Comparison of ENCODE assay signal across 43 mouse cellular contexts in the genomic region with DNA sequence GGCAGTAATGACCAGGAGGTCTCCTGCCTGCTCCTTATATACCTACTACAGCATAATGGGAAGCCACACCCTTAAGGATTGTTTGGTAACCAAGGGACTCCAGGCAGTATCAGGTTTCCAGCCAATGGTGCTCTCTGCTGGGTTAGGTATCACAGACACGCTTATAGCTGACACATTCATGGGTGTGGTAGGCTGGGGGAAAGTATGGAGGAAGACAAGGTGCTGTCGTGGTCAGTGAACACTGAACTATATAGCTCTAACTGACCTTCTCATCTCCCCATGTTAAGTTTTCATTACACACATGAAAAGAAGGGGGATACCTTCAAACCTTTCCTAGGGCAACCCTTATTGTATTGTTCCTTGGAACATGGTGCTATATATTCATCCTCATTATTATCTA. TPM values are rescaled to one million over a fixed set of nuclear protein-coding genes. Genes with fewer than 3 reads are reported as not detected.
"Had no signal": no experiment of that assay in that cellular context is flagged by ENCODE, and none has a peak within 500 bp of the region (broad histone marks: within the 10 kb centered on the region; RNA-seq: fewer than 3 reads in every experiment).

Gm6760 (minus strand) TSS at position 101 of the 400 bp plus-strand sequence.

- H3K27ac ChIP-seq: heart, embryonic 10.5 days; heart, embryonic 13.5 days; heart, embryonic 15.5 days; hindbrain, embryonic 10.5 days; hindbrain, embryonic 12.5 days; hindbrain, embryonic 13.5 days; hindbrain, embryonic 14.5 days; hindbrain, embryonic 15.5 days; hindbrain, postnatal 0 days; intestine, embryonic 15.5 days; kidney, embryonic 15.5 days; kidney, postnatal 0 days; layer of hippocampus, adult 2 months had no signal

- H3K4me1 ChIP-seq: heart, embryonic 10.5 days; heart, embryonic 12.5 days; heart, embryonic 13.5 days; heart, embryonic 15.5 days; hindbrain, embryonic 10.5 days; hindbrain, embryonic 12.5 days; hindbrain, embryonic 13.5 days; hindbrain, embryonic 15.5 days; intestine, embryonic 15.5 days; kidney, embryonic 15.5 days had no signal

- DNase-seq: heart, postnatal 10 days; heart, postnatal 14 days; heart, postnatal 36 days; heart, postnatal 4 days; kidney, adult 11 months; kidney, adult 18-20 months; kidney, adult 2 months; kidney, adult 8-10 months; kidney, adult 9 months; kidney, postnatal 10 days; kidney, postnatal 14 days; kidney, postnatal 25 days; kidney, postnatal 36 days; kidney, postnatal 4 days; layer of hippocampus, adult 9-11 months; layer of hippocampus, postnatal 36 days had no signal

- H3K27me3 ChIP-seq: heart, embryonic 12.5 days; heart, embryonic 13.5 days; heart, embryonic 15.5 days; hindbrain, embryonic 12.5 days; hindbrain, embryonic 13.5 days; hindbrain, embryonic 15.5 days; intestine, embryonic 15.5 days; kidney, embryonic 15.5 days had no signal

- H3K36me3 ChIP-seq: heart, embryonic 10.5 days; heart, embryonic 12.5 days; heart, embryonic 13.5 days; heart, embryonic 15.5 days; hindbrain, embryonic 10.5 days; hindbrain, embryonic 12.5 days; hindbrain, embryonic 13.5 days; hindbrain, embryonic 15.5 days; intestine, embryonic 15.5 days; kidney, embryonic 15.5 days had no signal

- H3K4me3 ChIP-seq: heart, embryonic 10.5 days; heart, embryonic 12.5 days; heart, embryonic 13.5 days; heart, embryonic 15.5 days; hindbrain, embryonic 10.5 days; hindbrain, embryonic 12.5 days; hindbrain, embryonic 13.5 days; hindbrain, embryonic 15.5 days; intestine, embryonic 15.5 days; kidney, embryonic 15.5 days; layer of hippocampus, adult 2 months had no signal

RNA-seq across cellular contexts. Expression of gene Gm6760, which starts in this region (rescaled TPM):
- polyA plus RNA-seq: heart, embryonic 10.5 days; heart, embryonic 11.5 days; heart, embryonic 12.5 days; heart, embryonic 13.5 days; heart, embryonic 14.5 days; heart, embryonic 15.5 days; heart, embryonic 16.5 days; heart, postnatal 0 days; hindbrain, embryonic 10.5 days; hindbrain, embryonic 11.5 days; hindbrain, embryonic 12.5 days; hindbrain, embryonic 13.5 days; hindbrain, embryonic 14.5 days; hindbrain, embryonic 15.5 days; hindbrain, embryonic 16.5 days; hindbrain, postnatal 0 days; inflammation-experienced regulatory T-cells, adult 6 months; intestine, embryonic 14.5 days; intestine, embryonic 15.5 days; intestine, embryonic 16.5 days; intestine, postnatal 0 days; kidney, adult 2 months; kidney, embryonic 14.5 days; kidney, embryonic 15.5 days; kidney, embryonic 16.5 days; kidney, postnatal 0 days; large intestine, adult 2 months had no signal
